Mouse (Mus musculus) common myeloid progenitor, adult 5-6 weeks (primary cell): ENCODE results near the gene Sec14l3. TPM values are rescaled to one million over a fixed set of nuclear protein-coding genes. Genes with fewer than 3 reads are reported as not detected.
"Not testable (repeated sequence)": the region's sequence is repeated elsewhere in the genome, so short reads cannot be mapped to it uniquely, and the experiment has no call there.

ENCODE experiments used
- ATAC-seq: replicated peaks from 2 replicates; pipeline ENCODE4 v1.8.0; 2016; ENCODE audit warnings: low read depth, mild to moderate bottlenecking, moderate TSS enrichment, inconsistent platforms; ENCODE audit not compliant: poor library complexity, severe bottlenecking
- total RNA-seq: library from RNA; stranded (forward); fragments of 200-1000, 187-1606 nt; gene quantifications from 2 replicates; pipeline ENCODE4 v1.2.3, GENCODE M21; 2017

Gene Sec14l3
- total RNA-seq: not detected in 2 replicates

DNA sequence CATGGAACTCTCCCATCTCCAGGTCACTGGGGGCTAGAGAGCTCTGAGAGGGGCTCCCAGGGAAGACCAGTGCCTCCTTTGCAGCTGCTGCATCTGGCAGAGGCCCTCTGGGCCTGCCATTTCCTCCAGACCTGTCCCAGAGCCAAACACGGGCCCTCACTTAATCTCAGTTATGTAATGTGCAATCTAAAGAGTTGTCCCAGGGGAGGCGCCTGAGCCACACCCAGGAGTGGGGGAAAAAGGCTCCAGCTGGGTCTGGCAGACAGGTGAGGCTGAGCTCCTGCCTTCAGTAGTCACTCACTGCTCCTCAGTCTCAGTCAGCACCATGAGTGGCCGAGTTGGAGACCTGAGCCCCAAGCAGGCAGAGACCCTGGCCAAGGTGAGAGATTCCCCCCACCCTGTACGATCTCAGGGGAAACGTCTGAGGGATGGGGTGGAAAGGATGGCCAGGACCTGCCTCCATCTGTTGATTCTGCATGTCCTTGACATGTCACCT lies at the start of gene Sec14l3:
Gene Sec14l3 (plus strand): TSS at position 215 of the 496 bp plus-strand sequence.
- ATAC-seq: no peak

GRCm38 (mm10) chr11:4015796-4016195 lies 48.8 kb upstream of the Sec14l3 start:
- ATAC-seq: not testable (repeated sequence)

DNA sequence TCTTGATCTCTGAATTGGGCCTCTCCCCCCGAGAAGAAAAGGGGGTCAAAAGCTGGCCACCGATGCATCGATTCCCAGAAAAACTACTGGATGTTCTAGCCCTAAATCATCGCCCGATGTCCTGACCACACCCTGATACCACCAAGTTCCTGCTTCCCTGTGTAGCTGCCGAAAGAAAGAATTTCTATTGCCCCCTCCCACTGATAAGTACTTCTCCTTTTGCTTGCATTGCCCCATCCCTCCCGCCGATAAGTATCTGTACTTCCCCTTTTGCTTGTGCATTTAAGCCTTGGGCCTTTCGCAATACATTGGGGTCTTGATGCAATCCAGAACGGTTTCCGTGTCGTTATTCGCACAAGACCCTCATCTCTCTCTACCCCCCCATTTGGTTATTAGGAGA lies 42.5 kb upstream of the Sec14l3 start:
- ATAC-seq: not testable (repeated sequence)

GRCm38 (mm10) chr11:4023321-4023720 lies 41.3 kb upstream of the Sec14l3 start:
- ATAC-seq: no peak

- ATAC-seq: no peak
Observed at GRCm38 (mm10) chr11:4027066-4027465, 37.6 kb upstream of the Sec14l3 start.

DNA sequence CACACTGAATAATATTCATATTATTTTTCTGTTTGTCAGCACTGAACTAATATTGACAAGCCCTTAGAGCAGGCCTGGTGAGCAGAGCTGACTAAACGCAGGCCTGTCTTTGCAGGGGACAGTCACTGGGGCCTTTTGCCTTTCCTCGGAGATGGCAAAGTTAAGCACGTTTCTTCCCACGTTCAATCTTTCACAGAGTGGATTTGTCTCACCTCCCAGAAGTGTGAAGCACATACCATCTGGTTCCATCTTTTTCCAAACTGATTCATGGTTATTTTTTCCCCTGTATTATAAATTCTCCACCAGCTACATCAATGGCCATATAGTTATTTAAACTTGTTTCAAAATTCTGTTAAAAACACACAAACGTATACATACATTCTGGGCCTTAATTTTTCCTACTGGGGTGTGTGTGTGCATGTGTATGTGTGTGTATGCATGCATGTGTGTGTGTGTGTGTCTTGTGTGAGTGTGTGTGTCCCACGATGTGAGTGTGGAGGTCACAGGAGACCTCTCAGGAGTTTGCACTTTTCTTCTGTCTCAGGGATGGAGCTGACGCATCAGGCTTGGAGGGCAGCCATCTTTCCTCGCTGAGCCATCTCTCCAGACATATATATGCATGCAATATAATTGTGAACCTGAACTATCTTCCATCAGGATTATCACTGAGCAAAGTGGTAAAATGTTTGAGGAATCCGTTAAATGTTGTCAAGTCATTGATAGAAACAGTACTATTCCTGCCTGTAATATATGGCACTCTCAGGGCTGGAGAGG lies 36.9 kb upstream of the Sec14l3 start:
- ATAC-seq: no peak

DNA sequence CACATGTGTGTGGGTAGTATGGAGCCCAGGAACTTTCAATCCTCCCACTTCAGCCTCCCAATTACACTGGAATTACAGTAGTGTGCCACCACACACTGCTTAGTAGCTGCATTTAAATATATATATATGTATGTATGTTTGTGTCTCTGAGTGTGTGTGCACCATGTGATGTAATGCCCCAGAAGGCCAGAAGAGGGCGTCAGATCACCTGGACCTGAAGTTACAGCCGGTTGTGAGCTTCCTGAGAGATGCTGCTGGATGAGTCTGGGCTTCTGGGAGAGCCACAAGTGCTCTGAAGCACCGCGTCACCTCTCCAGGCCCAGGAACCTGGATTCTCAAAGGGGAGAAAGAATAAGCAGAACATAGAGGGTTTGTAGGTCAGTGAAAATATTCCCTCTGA lies 35.3 kb upstream of the Sec14l3 start:
- ATAC-seq: no peak

- no peak for ATAC-seq
Observed at GRCm38 (mm10) chr11:4031126-4031941, 33.3 kb upstream of the Sec14l3 start, which contains the start of gene Sec14l4. Sec14l4 (plus strand) TSS chr11:4031462.

DNA sequence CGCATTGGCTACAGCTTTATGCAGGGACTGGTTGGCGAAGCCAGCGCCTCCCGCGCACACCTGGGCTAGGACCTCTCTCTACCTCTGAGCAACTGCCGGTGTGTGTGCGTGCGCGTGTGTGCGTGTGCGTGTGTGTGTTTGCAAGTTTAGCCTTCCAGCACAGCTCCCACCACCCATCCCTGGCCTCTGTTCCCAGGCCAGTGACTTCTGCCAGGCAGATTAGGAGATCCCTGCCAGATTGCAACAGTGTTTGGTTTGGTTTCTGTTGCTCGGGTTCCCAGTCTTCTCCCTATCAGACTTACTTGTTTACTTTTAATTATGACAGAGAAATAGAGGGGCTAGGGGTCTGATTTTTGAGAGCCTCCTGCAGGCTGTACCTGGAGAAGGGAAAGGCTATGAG lies 32.7 kb upstream of the Sec14l3 start:
- no peak for ATAC-seq

- no peak for ATAC-seq
Observed at GRCm38 (mm10) chr11:4033471-4033870, 31.2 kb upstream of the Sec14l3 start.

DNA sequence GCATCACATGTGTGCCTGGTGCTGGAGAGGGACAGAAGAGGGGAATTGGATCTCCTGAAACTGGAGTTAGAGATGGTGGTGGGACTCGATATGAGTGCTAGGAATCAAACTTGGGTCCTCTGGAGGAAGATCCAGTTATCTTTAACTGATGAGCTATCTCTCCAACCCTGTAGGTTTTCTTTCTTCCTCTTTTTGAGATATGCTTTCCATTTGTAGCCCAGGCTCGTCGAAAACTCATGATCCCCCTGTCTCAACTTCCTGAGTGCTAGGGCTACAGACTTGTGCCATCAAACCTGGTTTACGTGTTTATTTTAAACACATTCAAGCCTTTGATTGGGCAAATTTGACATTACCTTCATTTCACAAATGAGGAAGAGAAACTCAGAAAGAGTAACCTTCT lies 30.5 kb upstream of the Sec14l3 start:
- ATAC-seq: no peak

- ATAC-seq: no peak; the same call in 1 of the 2 replicates
Observed at GRCm38 (mm10) chr11:4035116-4035892, 29.3 kb upstream of the Sec14l3 start.

DNA sequence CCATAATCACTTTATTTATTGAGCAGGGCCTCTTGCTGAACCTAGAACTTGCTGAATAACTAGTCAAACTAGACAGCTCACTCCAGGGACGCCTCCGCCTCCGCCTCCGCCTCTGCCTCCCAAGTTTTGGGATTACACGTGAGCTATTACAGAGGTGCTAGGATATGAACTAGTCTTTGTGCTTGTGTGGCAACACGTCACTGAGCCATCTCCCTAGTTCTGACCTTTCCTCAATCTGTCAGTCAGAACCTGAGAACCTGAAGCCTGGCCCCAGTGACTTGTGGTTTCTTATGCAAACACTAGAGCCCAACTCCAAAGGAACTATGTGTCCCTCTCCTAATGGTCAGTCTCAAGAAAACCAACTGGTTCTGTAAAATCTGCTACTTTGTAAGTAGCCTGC lies 28.7 kb upstream of the Sec14l3 start:
- no peak for ATAC-seq

GRCm38 (mm10) chr11:4036365-4037084 lies 28.1 kb upstream of the Sec14l3 start:
- no peak for ATAC-seq

- ATAC-seq: no peak
Observed at GRCm38 (mm10) chr11:4039951-4040350, 24.7 kb upstream of the Sec14l3 start.

DNA sequence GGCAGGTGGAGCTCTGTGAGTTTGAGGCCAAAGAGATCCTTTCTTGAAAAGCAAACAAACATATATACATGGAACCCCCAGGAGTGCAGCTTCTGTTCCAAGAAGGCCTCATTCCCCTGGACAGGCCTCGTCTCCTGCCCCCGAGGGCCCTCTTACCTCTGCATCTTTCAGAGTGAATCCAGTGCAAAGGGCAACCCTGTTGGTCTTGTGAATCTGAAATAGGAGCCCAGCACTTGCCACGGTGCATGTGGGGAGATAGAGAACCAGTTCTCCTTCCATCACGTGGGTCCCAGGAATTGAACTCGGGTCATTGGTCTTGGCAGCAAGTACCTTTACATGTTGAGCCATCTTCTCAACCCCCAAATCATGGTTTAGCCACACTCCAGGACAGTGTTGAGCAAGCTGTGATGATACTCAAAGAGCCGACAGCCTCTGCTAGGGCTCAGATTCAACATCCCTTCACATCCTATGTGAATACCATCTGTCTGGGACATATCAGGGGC lies 23.5 kb upstream of the Sec14l3 start:
- no peak for ATAC-seq

DNA sequence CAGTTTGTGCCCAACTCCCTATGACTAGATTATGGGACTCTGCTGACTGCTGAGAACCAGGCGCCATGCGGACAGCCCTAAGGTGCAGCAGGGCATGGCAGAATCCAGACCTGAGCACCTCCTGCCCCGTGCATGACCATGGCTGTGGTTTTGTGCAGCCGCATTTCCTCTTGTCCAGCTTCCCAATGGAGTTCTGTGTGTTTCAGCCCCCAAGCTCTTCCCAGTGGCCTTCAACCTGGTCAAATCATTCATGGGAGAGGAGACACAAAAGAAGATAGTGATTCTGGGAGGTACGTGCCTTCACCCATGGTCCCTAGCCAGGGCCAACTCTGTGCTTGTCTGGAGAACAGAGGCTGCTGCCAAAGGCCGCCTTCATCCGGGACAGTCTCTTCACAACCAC lies 21.6 kb upstream of the Sec14l3 start:
- ATAC-seq: no peak

DNA sequence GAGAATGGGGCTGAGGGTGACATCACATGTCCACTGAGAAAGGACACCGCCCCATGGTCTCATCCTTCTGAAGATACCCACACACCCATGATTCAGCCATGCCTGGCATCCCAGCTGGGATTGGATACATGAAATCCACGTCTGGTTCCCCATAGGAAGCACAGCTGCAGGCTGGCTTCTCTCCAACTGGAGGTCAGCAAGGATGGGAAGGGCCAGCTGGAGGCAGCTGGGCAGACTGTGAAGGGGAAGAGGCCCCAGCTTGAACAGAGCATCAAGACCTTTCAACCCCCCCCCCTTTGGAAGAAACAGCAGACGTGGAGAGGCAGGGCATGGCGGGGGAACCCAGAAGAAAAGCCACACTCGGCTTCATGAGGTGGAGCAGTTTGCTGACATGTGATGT lies 18.1 kb upstream of the Sec14l3 start:
- ATAC-seq: no peak

DNA sequence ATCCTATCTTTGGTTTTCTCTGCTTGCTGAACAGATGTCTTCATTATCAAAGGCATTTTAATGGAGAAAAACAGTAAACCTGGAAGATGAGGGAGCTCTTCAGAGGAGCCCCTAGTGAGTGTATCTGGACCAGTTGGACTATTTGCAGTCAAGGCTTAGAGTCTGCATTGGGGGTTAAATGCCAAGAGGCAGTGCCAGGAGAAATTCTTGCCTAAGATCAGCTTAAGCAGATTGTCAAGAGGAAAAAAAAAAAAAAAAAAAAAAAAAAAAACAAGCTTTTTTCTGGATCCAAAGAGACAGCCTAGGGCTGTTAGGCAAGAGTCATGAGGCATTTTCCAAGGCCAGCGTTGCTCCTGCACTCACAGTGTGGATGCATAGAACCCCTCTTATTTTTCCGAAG lies 16.9 kb upstream of the Sec14l3 start:
- no peak for ATAC-seq

DNA sequence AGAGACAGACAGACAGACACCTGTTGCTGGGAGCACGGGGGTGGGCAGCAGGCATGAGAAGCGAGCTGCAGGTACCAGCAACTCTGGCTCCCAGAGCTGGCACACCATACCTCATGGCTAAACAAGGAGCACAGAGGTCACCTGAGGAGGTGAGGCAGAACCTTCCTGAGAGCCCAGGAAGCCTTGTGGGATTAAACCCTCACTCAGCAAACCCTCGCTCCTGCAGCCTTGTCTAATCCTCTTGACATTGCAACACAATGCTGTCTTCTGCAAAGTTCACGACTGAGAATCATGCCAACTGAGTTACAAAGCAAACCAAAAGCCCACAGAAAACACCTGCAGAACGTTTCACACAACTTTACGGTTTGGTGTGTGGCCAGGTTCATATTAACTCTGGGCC lies 16.2 kb upstream of the Sec14l3 start:
- no peak for ATAC-seq
